Mouse (Mus musculus): Measurements from ENCODE around the gene Olfr212.
"Not testable (repeated sequence)": the region's sequence is repeated elsewhere in the genome, so short reads cannot be mapped to it uniquely, and the experiment has no call there.

The Olfr212 gene

DNA sequence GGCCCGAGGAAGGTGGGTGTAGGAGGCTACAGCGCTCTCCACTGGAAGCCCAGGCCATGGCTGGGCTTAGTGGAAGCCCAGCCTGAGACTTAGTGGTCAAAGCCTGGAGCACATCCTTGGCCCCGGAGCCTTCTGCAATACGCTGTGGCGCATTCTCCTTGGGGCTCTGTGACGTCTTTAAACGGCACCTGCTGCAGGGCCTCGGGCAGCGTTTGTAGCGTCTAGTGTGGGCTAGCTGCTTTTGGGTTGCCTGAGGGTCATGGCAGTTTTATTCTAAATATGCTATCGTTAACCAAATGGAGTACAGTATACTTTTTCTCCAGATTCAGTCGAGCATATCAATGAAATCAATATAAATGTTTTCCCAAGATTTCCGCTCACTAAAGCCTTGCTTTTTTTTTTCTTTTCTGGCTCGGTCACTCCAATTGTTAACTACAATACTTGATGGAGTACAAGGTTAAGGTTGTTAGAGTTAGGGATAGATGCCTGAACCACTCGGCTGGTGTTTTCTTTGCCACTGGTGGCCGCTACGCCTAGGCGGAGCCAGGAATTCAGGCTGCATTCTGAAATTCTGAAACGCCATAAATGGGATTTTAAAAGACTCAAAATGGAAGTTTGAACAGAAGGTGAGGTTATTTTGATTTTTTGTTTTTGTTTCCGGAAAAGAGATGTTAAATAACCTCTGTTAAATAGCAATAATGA, at the start of gene Olfr212:
TSS of gene Olfr212 (plus strand) at position 215 of the 702 bp plus-strand sequence.
- DNase-seq (ENCODE audit: low spot score) = not testable (repeated sequence)

DNA sequence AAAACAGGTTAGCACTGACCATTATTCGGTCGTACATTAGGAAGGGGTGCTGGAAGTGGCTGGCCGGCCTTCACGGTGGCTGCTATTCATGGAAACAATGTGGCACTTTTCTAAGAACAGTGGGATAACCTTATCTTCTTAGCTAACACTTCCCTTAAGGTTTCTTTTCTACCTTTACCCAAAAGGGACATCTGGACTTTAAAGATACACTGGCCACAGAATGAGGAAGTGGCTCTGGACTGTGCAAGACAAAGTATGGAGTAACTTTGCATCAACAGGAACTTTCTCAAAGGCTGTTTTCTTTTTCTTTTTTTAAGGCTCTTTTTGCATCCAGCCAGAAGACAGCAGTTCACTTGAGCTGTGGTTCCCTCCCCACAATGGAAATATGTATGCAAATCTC, 47.6 kb upstream of the Olfr212 start:
- no peak for DNase-seq (ENCODE audit: low spot score)

GRCm38 (mm10) chr6:116459232-116459631, 47.1 kb upstream of the Olfr212 start:
- no peak for DNase-seq (ENCODE audit: low spot score)

DNA sequence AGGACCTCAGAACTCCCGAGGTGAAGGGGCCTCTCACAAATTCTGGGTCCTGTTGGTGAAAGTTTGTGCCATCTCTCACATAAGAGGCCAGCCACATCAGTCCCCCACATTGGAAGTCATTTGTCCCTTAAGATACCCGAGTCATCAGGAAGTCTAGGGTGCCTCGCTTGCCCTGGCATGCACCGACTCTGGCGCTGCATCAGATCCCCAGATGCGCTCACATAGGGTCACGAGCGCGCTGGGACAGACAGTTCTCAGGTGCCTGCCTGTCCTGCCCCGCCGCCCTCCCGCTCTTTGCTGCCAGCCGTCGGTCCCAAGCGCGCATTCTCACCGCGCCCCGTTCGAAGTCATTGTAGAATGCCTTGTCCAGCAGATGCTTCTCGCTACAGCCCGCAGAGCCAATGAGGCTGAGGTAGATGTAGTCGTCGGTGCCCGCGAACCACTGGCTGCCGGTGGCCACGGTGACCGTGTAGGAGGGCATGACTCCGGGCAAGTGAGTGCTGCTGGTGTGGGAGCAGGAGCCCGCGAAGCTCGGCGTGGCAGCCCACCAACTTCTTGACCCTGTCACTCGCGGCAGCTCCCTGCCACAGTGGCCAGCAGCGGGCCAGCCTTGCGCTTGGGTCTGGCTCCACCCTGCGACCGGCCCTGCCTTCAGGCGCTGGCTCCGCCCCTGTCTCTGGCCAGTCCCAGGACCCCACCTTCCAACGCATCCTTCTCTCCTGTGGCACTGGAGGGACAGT, 45.6 kb upstream of the Olfr212 start, which contains the start of gene Alox5:
TSS of gene Alox5 (minus strand) at position 635 of the 740 bp plus-strand sequence.
- DNase-seq (ENCODE audit: low spot score) = no peak

GRCm38 (mm10) chr6:116468081-116468480, 38.2 kb upstream of the Olfr212 start:
- no peak for DNase-seq (ENCODE audit: low spot score)

DNA sequence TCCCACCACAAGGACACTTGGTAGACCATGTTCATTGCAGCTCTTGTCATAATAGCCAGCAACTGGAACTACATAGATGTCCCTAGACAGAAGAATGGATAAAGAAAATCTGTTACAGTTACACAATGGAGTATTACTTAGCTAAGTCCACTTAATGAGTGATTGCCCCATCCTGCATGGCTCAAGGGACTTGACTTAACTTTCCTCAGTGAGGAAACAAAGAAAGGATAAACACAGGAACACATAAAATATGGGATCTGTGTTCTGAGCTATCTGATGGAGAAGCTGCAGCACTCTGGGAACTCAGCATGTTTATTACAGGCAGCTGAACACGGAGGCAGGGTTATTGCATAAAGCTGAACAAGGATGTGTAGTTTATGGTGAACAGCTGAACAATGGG, 21.2 kb upstream of the Olfr212 start:
- DNase-seq (ENCODE audit: low spot score) = no peak

DNA sequence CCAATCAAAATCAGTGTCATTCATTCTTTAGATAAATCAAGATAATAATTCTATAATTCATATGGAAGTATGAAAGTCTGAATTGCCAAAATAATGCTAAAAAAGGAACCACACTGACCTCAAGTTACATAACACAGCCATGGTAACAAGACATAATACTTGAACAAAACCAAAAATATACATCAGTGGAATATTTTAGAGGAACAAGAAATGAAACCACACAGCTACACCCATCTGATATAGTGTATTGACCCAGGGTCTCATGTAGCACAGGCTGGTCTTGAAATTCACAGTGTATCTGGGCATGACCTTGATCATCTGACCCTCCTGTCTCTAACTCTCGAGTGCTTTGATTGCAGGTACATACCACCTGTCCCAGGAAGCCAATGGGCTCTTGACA, 19.5 kb upstream of the Olfr212 start:
- no peak for DNase-seq (ENCODE audit: low spot score)

DNA sequence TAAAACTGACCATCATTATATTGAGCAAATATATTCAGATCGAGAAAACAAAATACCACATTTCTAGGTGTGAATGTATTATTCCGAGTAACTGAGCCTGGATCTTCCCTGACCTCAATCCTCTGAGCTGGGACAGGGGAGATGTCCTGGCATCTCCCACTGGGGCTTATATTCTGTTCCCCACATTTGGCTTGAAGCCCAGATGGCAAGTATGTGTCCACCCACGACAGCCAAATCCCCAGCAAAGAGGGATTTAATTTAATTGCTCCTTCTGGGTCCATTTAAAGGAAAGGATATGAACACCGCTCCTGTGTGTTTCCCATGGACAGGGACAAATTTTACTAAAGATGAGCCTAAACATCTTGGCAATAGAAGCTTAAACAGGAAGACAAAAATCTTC, 17.5 kb upstream of the Olfr212 start, which contains the start of gene Olfr211:
TSS of gene Olfr211 (plus strand) at position 301 of the 400 bp plus-strand sequence.
- DNase-seq (ENCODE audit: low spot score) = no peak

- DNase-seq (ENCODE audit: low spot score) = no peak
Measured at GRCm38 (mm10) chr6:116493742-116494141, 12.6 kb upstream of the Olfr212 start.

DNA sequence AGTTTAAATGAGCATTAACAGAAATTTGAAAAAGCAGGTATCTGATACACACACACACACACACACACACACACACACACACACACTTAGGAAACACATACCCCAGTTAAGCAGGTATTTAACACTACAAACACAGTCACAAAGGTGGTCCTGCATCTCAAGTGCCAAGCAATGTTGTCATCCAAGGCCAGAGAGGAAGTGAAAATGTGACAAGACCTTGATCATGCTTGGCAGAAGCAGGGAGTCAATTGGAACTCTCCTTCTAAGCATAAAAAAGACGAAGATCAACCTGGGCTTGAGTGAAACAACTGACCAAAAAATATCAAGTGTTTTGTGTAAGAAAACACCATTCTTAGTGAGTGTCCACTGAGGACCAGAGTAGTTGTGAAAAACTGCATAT, 10.4 kb upstream of the Olfr212 start:
- DNase-seq (ENCODE audit: low spot score) = no peak

- no peak for DNase-seq (ENCODE audit: low spot score)
Measured at GRCm38 (mm10) chr6:116514832-116515231, 8.5 kb downstream of the Olfr212 start.

GRCm38 (mm10) chr6:116538156-116538555, 31.8 kb downstream of the Olfr212 start, which contains the start of gene Olfr213:
Gene Olfr213 (plus strand): TSS chr6:116538456.
- DNase-seq (ENCODE audit: low spot score) = no peak

DNA sequence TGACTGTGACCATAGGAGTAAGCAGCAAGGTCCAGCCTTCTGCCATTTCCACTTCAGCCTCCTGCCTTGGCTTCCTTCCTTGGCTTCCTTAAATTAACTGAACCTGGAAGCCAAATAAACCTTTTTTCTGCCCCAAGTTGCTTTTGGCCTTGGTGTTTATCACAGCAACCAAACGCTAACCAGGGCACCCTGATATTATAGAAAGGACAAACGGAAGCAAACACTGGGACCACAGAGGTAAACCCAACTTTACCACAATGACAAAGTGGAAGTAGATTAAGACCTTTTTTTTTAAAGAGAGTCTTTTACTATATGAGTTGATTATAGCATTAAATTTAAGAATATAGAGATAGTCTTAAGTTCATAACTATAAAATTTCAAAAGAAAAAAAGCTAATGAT, 36.2 kb downstream of the Olfr212 start:
- DNase-seq (ENCODE audit: low spot score) = no peak

DNA sequence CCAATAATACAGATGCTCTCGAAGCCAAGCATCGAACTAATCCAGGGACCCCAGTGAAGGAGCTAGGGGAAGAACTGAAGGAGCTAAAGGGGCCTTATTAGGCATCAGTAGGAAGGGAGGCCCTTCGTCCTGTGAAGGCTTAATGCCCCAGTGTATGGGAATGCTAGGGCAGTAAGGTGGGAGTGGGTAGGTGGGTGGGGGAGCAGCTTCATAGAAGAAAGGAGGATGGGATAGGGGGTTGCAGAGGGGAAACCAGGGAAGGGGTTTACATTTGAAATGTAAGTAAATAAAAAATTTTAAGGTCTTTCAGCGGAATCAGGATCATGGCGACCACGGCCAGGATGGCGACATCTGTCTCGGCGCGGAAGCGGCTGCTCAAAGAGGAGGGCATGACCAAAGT, 44.5 kb downstream of the Olfr212 start, which contains the start of gene Gm5580:
TSS of gene Gm5580 (plus strand) at position 301 of the 400 bp plus-strand sequence.
- DNase-seq (ENCODE audit: low spot score) = not testable (repeated sequence)

- no peak for DNase-seq (ENCODE audit: low spot score)
Measured at GRCm38 (mm10) chr6:116553935-116554334, 47.6 kb downstream of the Olfr212 start, which contains the start of gene Olfr214. Gene Olfr214 (plus strand): TSS chr6:116554235.

- DNase-seq (ENCODE audit: low spot score) = no peak
Measured at GRCm38 (mm10) chr6:116554952-116555351, 48.6 kb downstream of the Olfr212 start.

Data from urinary bladder, postnatal 25 days (tissue).